Mouse (Mus musculus) embryonic facial prominence, embryonic 11.5 days (tissue): Measurements from ENCODE around the gene Ptprd. TPM values are rescaled to one million over a fixed set of nuclear protein-coding genes. Genes with fewer than 3 reads are reported as not detected.

Source experiments
- ATAC-seq: fragments of 200-750 bp; cut with Nextera tagmentation; replicated peaks from 2 replicates; pipeline ENCODE4 v1.8.0; 2017; ENCODE audit warnings: low read depth; ENCODE audit not compliant: insufficient number of reproducible peaks, low FRiP score, low TSS enrichment
- DNase-seq: peaks from one replicate; pipeline ENCODE4 v3.0.0-alpha.2; 2015; ENCODE audit warnings: low spot score
- H3K27ac ChIP-seq: fragments of 300-500 bp; sonication (generic); replicated peaks from 2 replicates; pipeline ENCODE4 v1.5.1; 2014; ENCODE audit warnings: mild to moderate bottlenecking, low read depth, low read length, control low read depth
- H3K27me3 ChIP-seq: fragments of 300-500 bp; sonication (generic); 2 replicates; pipeline ENCODE4 v1.6.1; 2014; ENCODE audit warnings: mild to moderate bottlenecking, low read length, moderate library complexity, mixed read lengths; ENCODE audit not compliant: control insufficient read depth, insufficient read depth
- H3K36me3 ChIP-seq: fragments of 300-500 bp; sonication (generic); replicated peaks from 2 replicates; pipeline ENCODE4 v1.6.1; 2014; ENCODE audit warnings: low read depth, mild to moderate bottlenecking, low read length, moderate library complexity, mixed read lengths; ENCODE audit not compliant: control insufficient read depth, insufficient read depth
- H3K4me1 ChIP-seq: fragments of 300-500 bp; sonication (generic); 2 replicates; pipeline ENCODE4 v1.6.1; 2014; ENCODE audit warnings: low read length, mixed read lengths; ENCODE audit not compliant: control insufficient read depth, insufficient read depth
- H3K4me2 ChIP-seq: fragments of 300-500 bp; sonication (generic); 2 replicates; pipeline ENCODE4 v1.6.1; 2014; ENCODE audit warnings: low read depth, mild to moderate bottlenecking, control low read depth, low read length, moderate library complexity
- H3K4me3 ChIP-seq: fragments of 300-500 bp; sonication (generic); 2 replicates; pipeline ENCODE4 v1.5.1; 2014; ENCODE audit warnings: low read depth, low read length, control low read depth
- H3K9ac ChIP-seq: fragments of 300-500 bp; sonication (generic); replicated peaks from 2 replicates; pipeline ENCODE4 v1.6.1; 2014; ENCODE audit warnings: mild to moderate bottlenecking, control low read depth, low read length
- H3K9me3 ChIP-seq: fragments of 300-500 bp; sonication (generic); replicated peaks from 2 replicates; pipeline ENCODE4 v1.6.1; 2016; ENCODE audit warnings: mild to moderate bottlenecking, low read length, inconsistent platforms, mixed read lengths; ENCODE audit not compliant: control insufficient read depth
- WGBS: fragments of 180-500 bp; shearing (Covaris S2); extraction: QIAGEN DNeasy Blood & Tissue Kit; methylation state at CpG from one replicate; pipeline ENCODE4 v1.1.7; 2014; 5-methylcytosine and 5-hydroxymethylcytosine counted together
- polyA plus RNA-seq: library from polyadenylated mRNA; unstranded; fragments of >200 nt; fragmentation: Nextera tagmentation; extraction: Ambion mirVana; gene quantifications from 2 replicates; pipeline ENCODE4 v1.2.1, GENCODE M21; 2014

Gene Ptprd
- polyA plus RNA-seq, 1 experiment from 2014 or later = 19.9 TPM

DNA sequence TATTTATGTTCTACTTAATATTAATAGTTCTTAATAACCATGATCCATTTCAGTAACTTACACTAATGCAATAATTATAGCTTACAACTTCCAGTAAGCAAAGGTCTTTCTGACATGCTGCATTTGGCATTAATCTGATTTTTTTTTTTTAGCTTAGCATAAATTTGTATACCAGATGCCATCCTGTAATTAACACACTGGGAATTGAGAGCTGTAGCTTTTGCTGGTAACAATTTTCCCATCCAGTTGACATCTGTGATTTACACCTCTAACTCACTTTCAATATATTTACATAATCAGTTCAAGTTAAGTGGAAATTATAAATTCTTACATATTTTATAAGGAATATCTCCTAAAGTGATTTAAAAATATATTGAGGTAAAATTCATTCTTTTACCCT, 134.3 kb downstream of the Ptprd start:
- H3K27me3 ChIP-seq = no peaks in the 10 kb centered on the region
- no peak overlapping the region for H3K27ac ChIP-seq
- ATAC-seq (no peak), DNase-seq (no peak)
- H3K9ac ChIP-seq = no peak overlapping the region
- no peaks in the 10 kb centered on the region for H3K36me3 ChIP-seq
- no peaks in the 10 kb centered on the region for H3K4me1 ChIP-seq
- H3K4me2 ChIP-seq = no peak overlapping the region
- H3K4me3 ChIP-seq = no peak overlapping the region
- no peaks in the 10 kb centered on the region for H3K9me3 ChIP-seq

DNA sequence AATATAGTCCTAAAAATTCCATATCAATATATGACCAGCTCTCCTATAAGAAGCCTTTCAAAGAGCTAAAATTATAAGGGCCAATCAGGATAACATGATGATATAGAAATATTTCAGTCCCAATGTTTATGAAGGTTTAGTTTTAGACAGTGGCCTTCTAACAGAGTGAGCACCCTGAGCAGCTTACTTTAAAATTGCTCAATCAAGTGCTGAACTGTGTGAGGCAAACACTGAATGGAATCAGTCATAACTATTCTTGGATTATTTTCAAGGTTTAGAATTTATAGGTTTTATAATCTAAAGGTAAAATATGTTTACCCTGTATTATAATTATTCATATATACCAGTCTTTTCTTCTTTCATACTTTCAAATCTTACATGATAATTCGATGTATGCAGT, 134.7 kb downstream of the Ptprd start:
- WGBS = 82% methylated on average over 1 of the region's 1 CpGs
- no peaks in the 10 kb centered on the region for H3K36me3 ChIP-seq
- ATAC-seq = no peak
- no peak overlapping the region for H3K27ac ChIP-seq
- DNase-seq = no peak
- H3K4me1 ChIP-seq = no peaks in the 10 kb centered on the region
- no peaks in the 10 kb centered on the region for H3K9me3 ChIP-seq
- no peaks in the 10 kb centered on the region for H3K27me3 ChIP-seq
- H3K4me3 ChIP-seq = no peak overlapping the region
- H3K9ac ChIP-seq = no peak overlapping the region
- H3K4me2 ChIP-seq = no peak overlapping the region

DNA sequence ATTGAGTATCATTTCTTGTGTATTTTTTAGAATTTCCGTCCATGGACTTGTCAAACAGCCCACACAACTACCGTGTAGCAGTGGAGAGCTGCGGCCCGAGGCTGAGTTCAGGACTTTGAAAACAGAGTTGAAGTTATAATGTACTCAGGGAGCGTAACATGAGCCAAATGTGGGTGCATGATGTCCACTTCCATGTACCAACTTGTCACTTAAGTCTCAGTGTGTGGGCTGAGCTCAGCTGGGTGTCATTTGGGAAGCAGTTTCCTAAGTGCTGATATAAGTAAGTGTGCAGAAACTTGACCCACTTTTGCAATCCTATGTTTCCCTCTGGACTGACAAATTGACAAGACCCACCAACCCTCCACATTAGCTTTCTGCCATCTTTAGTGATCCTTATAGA, 173.4 kb downstream of the Ptprd start:
- no peaks in the 10 kb centered on the region for H3K9me3 ChIP-seq

DNA sequence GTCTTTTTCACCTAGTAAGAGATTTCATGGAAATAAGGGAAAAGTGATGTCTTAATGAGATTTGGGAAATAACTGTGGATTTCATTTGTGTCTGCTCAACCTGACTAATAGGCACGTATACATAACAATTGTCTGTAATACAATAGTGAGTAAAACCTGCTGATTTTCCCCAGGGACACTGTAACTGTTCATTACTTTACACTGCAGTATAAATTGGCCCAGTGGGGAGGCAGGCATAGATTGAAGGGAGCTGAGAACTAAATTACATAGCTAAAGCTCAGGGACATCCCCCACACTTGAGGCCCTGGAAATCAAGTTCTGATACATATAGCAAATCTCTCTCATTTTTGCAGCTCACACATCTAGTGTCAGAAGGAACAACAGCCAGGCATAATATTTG, 209.7 kb downstream of the Ptprd start:
- Histone ChIP-seq H3K9ac (no peak overlapping the region), H3K27me3 (no peaks in the 10 kb centered on the region), H3K9me3 (no peaks in the 10 kb centered on the region), H3K36me3 (no peaks in the 10 kb centered on the region), H3K27ac (no peak overlapping the region), H3K4me1 (no peaks in the 10 kb centered on the region), H3K4me2 (no peak overlapping the region), H3K4me3 (no peak overlapping the region)
- no peak for ATAC-seq
- 52% methylated on average over 1 of the region's 1 CpGs for WGBS
- DNase-seq = no peak

More for the DNA sequence above, 173.4 kb downstream of the Ptprd start:
- ATAC-seq (no peak), DNase-seq (peak; percentile 49)
- Histone ChIP-seq H3K4me3 (no peak overlapping the region), H3K4me1 (no peaks in the 10 kb centered on the region), H3K27ac (no peak overlapping the region), H3K27me3 (no peaks in the 10 kb centered on the region), H3K4me2 (no peak overlapping the region), H3K36me3 (no peaks in the 10 kb centered on the region), H3K9ac (no peak overlapping the region)
- WGBS = 46% methylated on average over 5 of the region's 5 CpGs

DNA sequence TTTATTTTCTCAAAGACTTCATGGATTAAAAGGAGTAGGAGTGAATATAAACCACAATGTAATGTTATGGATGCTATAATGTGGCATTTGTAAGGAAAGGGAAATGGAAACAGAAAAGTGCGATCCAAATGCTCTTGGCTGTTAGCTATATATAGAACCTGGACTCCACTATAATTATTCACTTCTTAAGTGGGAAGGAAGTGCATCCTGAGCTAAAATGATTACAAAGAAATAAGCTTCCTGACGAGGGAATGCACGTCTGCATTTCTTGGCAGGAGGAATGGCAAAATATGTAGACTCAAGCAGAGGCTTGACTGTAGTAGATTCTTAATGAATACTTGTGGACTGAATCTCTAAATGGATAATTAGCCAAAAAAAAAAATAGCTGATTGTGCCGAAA, 219.1 kb downstream of the Ptprd start:
- H3K36me3 ChIP-seq = no peaks in the 10 kb centered on the region
- H3K4me1 ChIP-seq = no peaks in the 10 kb centered on the region
- ATAC-seq (no peak), DNase-seq (no peak)
- no peaks in the 10 kb centered on the region for H3K27me3 ChIP-seq
- H3K4me3 ChIP-seq = no peak overlapping the region
- H3K27ac ChIP-seq = no peak overlapping the region
- no peak overlapping the region for H3K9ac ChIP-seq
- 82% methylated on average over 4 of the region's 4 CpGs for WGBS
- H3K9me3 ChIP-seq = no peaks in the 10 kb centered on the region
- no peak overlapping the region for H3K4me2 ChIP-seq

DNA sequence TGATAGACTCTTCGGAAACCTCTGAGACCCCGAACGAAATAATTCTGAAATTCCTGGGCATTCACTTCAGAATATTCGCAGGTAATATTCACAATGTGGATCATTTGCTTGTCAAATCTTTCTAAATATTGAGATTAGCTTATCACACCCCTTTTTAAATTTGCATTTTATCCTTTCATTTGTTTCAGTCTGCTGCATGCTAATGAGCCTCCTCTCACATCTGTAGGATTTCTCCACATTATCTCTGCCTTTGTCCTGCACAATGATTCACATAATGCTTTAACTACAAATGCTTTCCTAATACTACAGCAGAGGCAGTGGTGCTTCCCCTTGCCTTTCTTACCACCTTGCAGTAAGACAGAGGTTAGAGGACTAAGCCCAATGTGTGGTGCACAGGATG, 229.7 kb downstream of the Ptprd start:
- 83% methylated on average over 4 of the region's 4 CpGs for WGBS
- H3K27ac ChIP-seq = no peak overlapping the region
- no peak for ATAC-seq

DNA sequence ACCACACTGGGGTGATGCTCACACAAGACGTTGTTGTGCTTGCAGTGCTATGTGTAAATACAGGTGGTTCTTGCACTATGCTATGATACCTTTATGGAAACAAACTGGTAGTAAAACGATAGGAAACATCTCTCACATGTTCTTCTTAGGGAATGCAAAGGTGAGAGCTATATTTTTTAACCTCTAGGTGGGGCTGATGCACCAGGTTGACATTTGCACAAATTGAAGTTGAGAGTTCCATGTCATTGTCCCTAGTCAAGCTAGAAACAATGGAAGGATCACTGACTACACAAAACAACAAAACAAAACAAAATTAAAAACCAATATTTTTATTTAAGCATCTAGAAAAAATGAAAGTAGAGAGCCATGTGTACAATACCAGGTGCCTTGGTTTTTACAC, 250.1 kb downstream of the Ptprd start:
- Histone ChIP-seq H3K27ac (no peak overlapping the region), H3K9ac (no peak overlapping the region), H3K27me3 (no peaks in the 10 kb centered on the region), H3K4me2 (no peak overlapping the region), H3K9me3 (no peaks in the 10 kb centered on the region), H3K36me3 (no peaks in the 10 kb centered on the region), H3K4me1 (no peaks in the 10 kb centered on the region), H3K4me3 (no peak overlapping the region)
- WGBS = 12% methylated on average over 2 of the region's 2 CpGs
- DNase-seq (peak; percentile 38), ATAC-seq (no peak)

More for the DNA sequence above, 229.7 kb downstream of the Ptprd start:
- no peaks in the 10 kb centered on the region for H3K4me1 ChIP-seq
- no peaks in the 10 kb centered on the region for H3K27me3 ChIP-seq
- no peak overlapping the region for H3K4me3 ChIP-seq
- no peaks in the 10 kb centered on the region for H3K9me3 ChIP-seq
- no peak for DNase-seq
- H3K9ac ChIP-seq = no peak overlapping the region
- no peak overlapping the region for H3K4me2 ChIP-seq
- no peaks in the 10 kb centered on the region for H3K36me3 ChIP-seq

DNA sequence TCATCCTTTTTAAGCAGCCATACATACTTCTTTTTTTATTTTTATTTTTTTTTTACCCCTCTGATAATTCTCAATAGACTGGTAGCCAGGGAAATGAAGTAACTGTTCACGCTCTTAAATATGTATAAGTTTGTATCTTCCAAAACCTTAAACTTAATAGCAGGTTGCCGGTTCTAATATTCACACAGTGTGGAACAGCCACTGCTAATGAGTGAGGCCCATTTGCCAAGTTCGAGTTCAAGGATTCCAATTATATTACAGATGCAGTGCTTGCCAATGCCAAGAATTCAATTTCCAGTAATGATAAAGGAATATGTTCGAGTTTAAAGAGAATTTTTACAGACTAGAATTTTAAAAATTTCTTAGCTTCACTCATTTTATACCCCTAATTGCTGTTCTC, 322.3 kb downstream of the Ptprd start:
- H3K27me3 ChIP-seq = no peaks in the 10 kb centered on the region
- H3K36me3 ChIP-seq = no peaks in the 10 kb centered on the region
- no peaks in the 10 kb centered on the region for H3K4me1 ChIP-seq
- no peak overlapping the region for H3K9ac ChIP-seq
- ATAC-seq (no peak), DNase-seq (no peak)
- H3K4me3 ChIP-seq = no peak overlapping the region
- WGBS = 82% methylated on average over 4 of the region's 4 CpGs
- no peak overlapping the region for H3K27ac ChIP-seq
- no peak overlapping the region for H3K4me2 ChIP-seq
- no peaks in the 10 kb centered on the region for H3K9me3 ChIP-seq
